In the genomic region with DNA sequence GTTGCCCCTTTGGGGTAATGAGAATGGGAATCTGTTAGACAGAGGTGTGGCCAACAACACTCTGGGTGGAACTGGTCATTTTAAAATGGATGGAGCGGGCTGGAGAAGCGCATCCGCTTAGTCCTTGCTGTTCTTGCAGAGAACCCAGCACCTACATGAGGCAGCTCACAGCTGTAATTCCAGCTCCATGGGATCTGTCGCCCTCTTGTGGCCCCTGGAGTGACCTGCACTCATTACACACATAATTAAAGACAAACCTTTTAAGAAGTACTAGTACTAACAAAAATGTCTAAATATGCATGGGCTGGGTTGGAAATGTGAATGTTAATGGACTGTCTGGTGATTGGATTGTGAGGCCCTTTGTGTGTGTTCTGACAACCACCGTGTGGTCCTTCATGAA, we compare ENCODE assay signal across 7 mouse cellular contexts. TPM values are rescaled to one million over a fixed set of nuclear protein-coding genes. Genes with fewer than 3 reads are reported as not detected.
DNase-seq lines count a peak whose midpoint lies in the region; ATAC-seq and TF ChIP-seq lines count a peak whose summit lies in the region.

No protein-coding gene starts in this region.

- intact Hi-C loops in left cerebral cortex, adult 2 months (cut with DNase I) = no loop called here

- no peak overlapping the region for H3K4me3 ChIP-seq in left cerebral cortex, adult 2 months

- H3K27ac ChIP-seq in left cerebral cortex, adult 2 months = no peak overlapping the region

- peak; percentile 57 for TF ChIP-seq CTCF in left cerebral cortex, adult 2 months (IDR thresholded peaks at IDR 0.05)

- ATAC-seq in common myeloid progenitor, adult 5-6 weeks (replicated peaks; ENCODE audit: low read depth, poor library complexity, severe bottlenecking) = peak; percentile 84

- DNase-seq in left cerebral cortex, adult 2 months (ENCODE audit: extremely low spot score in 1 of 2, low spot score in 2 of 2) = no peak
- no peak for DNase-seq in left cerebral cortex, adult 11 months (ENCODE audit: low spot score)
- peak; percentile 31 for DNase-seq in Muller cell, postnatal 12 days (ENCODE audit: inconsistent ontology term)
- DNase-seq in lung, postnatal 10 days = peak; percentile 56
- DNase-seq in thymus, postnatal 14 days = peak; percentile 71
- DNase-seq in cerebellum, postnatal 25 days = no peak

RNA-seq across cellular contexts. Expression of a gene that starts 11.7 kb away (rescaled TPM):
- 1 to 10 TPM; 3.4 to 3.9 TPM for total RNA-seq in left cerebral cortex, adult 2 months (2021)
- 74.5 and 78.2 TPM in 2 replicates for total RNA-seq in common myeloid progenitor, adult 5-6 weeks (2017)

RNA-seq across cellular contexts. Expression of a gene that starts 49.3 kb away (rescaled TPM):
- 1 to 10 TPM; 3.9 TPM for total RNA-seq in left cerebral cortex, adult 2 months (2021)
- total RNA-seq in common myeloid progenitor, adult 5-6 weeks (2017) = 0.44 and 1.4 TPM in 2 replicates

RNA-seq across cellular contexts. Expression of a gene that starts 49.3 kb away (rescaled TPM):
- 1 to 10 TPM; 4.6 to 5.0 TPM for total RNA-seq in left cerebral cortex, adult 2 months (2021)
- 4.3 and 6.7 TPM in 2 replicates for total RNA-seq in common myeloid progenitor, adult 5-6 weeks (2017)

Comparison
In these comparisons a context has a peak if more than half of its experiments do, and no peak if none do; other contexts are left out.
1. DNase-seq: peak in Muller cell, postnatal 12 days (single experiment), lung, postnatal 10 days (single experiment) and thymus, postnatal 14 days (single experiment); none in left cerebral cortex, adult 2 months (0 of 2), left cerebral cortex, adult 11 months (single experiment) and cerebellum, postnatal 25 days (0 of 2).
2. RNA of a gene that starts 11.7 kb away (total RNA-seq): 74.5 to 78.2 TPM in common myeloid progenitor, adult 5-6 weeks; 3.4 to 3.9 TPM in left cerebral cortex, adult 2 months; every median in the first group is over 10 times any median in the second.